Mouse (Mus musculus) liver, postnatal 0 days (tissue): ENCODE results near the gene Tdrd1. TPM values are rescaled to one million over a fixed set of nuclear protein-coding genes. Genes with fewer than 3 reads are reported as not detected.

Experiments used
- ATAC-seq: fragments of 200-750 bp; cut with Nextera tagmentation; 2 replicates; pipeline ENCODE4 v1.8.0; 2017; ENCODE audit warnings: mild to moderate bottlenecking, moderate library complexity
- DNase-seq: peaks from one replicate; pipeline ENCODE4 v3.0.0-alpha.2; 2016
- H3K27ac ChIP-seq: fragments of 300-500 bp; sonication (generic); 2 replicates; pipeline ENCODE4 v1.5.1; 2014; ENCODE audit warnings: antibody characterized with exemption, moderate library complexity, mild to moderate bottlenecking, low read depth
- H3K27me3 ChIP-seq: fragments of 300-500 bp; sonication (generic); 2 replicates; pipeline ENCODE4 v1.6.1; 2014; ENCODE audit warnings: low read length, control low read depth, mixed read lengths; ENCODE audit not compliant: insufficient read depth
- H3K36me3 ChIP-seq: fragments of 300-500 bp; sonication (generic); replicated peaks from 2 replicates; pipeline ENCODE4 v1.6.1; 2014; ENCODE audit warnings: mild to moderate bottlenecking, control low read depth, low read length, moderate library complexity, mixed read lengths; ENCODE audit not compliant: insufficient read depth
- H3K4me1 ChIP-seq: fragments of 300-500 bp; sonication (generic); 2 replicates; pipeline ENCODE4 v1.6.1; 2014; ENCODE audit warnings: antibody characterized with exemption, mild to moderate bottlenecking, control low read depth; ENCODE audit not compliant: insufficient read depth
- H3K4me2 ChIP-seq: fragments of 300-500 bp; sonication (generic); 2 replicates; pipeline ENCODE4 v1.6.1; 2014; ENCODE audit warnings: low read depth, mild to moderate bottlenecking, low read length, moderate library complexity, mixed read lengths
- H3K4me3 ChIP-seq: fragments of 300-500 bp; sonication (generic); 2 replicates; pipeline ENCODE4 v1.5.1; 2014; ENCODE audit warnings: low read depth, low read length
- H3K9ac ChIP-seq: fragments of 300-500 bp; sonication (generic); replicated peaks from 2 replicates; pipeline ENCODE4 v1.6.1; 2014; ENCODE audit warnings: mild to moderate bottlenecking, moderate library complexity
- H3K9me3 ChIP-seq: fragments of 300-500 bp; sonication (generic); 2 replicates; pipeline ENCODE4 v1.6.1; 2016; ENCODE audit warnings: mild to moderate bottlenecking, control low read depth, low read length, mixed read lengths
- CTCF ChIP-seq: sonication (generic); IDR thresholded peaks from 2 replicates; pipeline ENCODE4 v1.5.1; 2016; ENCODE audit warnings: antibody characterized with exemption, low read depth
- EP300 ChIP-seq: IDR thresholded peaks from 2 replicates; pipeline ENCODE4 v1.6.1; 2016; ENCODE audit warnings: antibody characterized with exemption, low read depth, mild to moderate bottlenecking
- WGBS: fragments of 180-500 bp; shearing (Covaris S2); extraction: QIAGEN DNeasy Blood & Tissue Kit; methylation state at CpG from one replicate; pipeline ENCODE4 v1.1.7; 2014; ENCODE audit not compliant: insufficient replicate concordance; 5-methylcytosine and 5-hydroxymethylcytosine counted together
- polyA plus RNA-seq: library from polyadenylated mRNA; unstranded; fragments of >200 nt; fragmentation: Nextera tagmentation; extraction: Ambion mirVana; gene quantifications from 2 replicates; pipeline ENCODE4 v1.2.1, GENCODE M21; 2015

Gene Tdrd1
- polyA plus RNA-seq, 1 experiment from 2014 or later = not detected

GRCm38 (mm10) chr19:56893326-56893725 is 67.3 kb downstream of the Tdrd1 start:
- 62% methylated on average over 5 of the region's 5 CpGs for WGBS
- Histone ChIP-seq H3K9ac (no peak overlapping the region), H3K9me3 (no peaks in the 10 kb centered on the region), H3K27me3 (0 out of 2 replicates have a peak, but pooled peaks cover 4% of the 10 kb centered on the region), H3K27ac (no peak overlapping the region), H3K36me3 (no peaks in the 10 kb centered on the region), H3K4me3 (no peak overlapping the region), H3K4me1 (no peaks in the 10 kb centered on the region), H3K4me2 (no peak overlapping the region)
- DNase-seq (no peak), ATAC-seq (no peak)
- no peak for TF ChIP-seq CTCF
- no peak for TF ChIP-seq EP300

GRCm38 (mm10) chr19:56897654-56898053 is 71.6 kb downstream of the Tdrd1 start:
- DNase-seq (no peak), ATAC-seq (no peak)
- Histone ChIP-seq H3K27me3 (0 out of 2 replicates have a peak, but pooled peaks cover 5% of the 10 kb centered on the region), H3K9ac (no peak overlapping the region), H3K4me2 (no peak overlapping the region), H3K9me3 (no peaks in the 10 kb centered on the region), H3K36me3 (no peaks in the 10 kb centered on the region), H3K4me1 (no peaks in the 10 kb centered on the region), H3K4me3 (no peak overlapping the region), H3K27ac (no peak overlapping the region)
- TF ChIP-seq CTCF = no peak
- no peak for TF ChIP-seq EP300
- WGBS = 82% methylated on average over 16 of the region's 16 CpGs

DNA sequence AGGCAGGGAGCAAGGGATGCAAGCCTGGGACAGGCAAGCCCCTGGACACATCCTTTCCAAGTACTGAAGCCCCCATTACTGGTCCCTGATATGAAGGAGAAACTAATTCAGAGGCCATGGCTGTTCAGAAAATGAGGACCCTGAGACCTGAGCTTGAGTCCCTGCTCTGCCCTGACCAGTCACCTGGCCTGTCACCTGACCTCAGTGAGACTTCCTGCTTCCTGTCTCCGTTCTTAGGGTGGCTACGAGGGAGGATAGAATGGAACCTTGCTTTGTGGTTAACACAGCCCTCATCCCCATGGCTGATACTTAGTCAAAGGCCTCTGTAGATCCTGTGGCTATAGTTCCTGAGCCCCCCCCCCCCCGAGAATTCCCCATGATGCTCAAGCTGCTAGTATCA is 78.1 kb downstream of the Tdrd1 start:
- no peak for ATAC-seq
- 42% methylated on average over 3 of the region's 3 CpGs for WGBS
- Histone ChIP-seq H3K27ac (no peak overlapping the region), H3K4me3 (no peak overlapping the region), H3K4me2 (no peak overlapping the region), H3K4me1 (no peaks in the 10 kb centered on the region), H3K36me3 (no peaks in the 10 kb centered on the region), H3K9ac (no peak overlapping the region), H3K27me3 (no peaks in the 10 kb centered on the region), H3K9me3 (no peaks in the 10 kb centered on the region)
- no peak for DNase-seq
- TF ChIP-seq EP300 (no peak), CTCF (no peak)

GRCm38 (mm10) chr19:56905395-56905794 is 79.4 kb downstream of the Tdrd1 start:
- no peaks in the 10 kb centered on the region for H3K4me1 ChIP-seq
- WGBS = 71% methylated on average over 7 of the region's 7 CpGs
- H3K36me3 ChIP-seq = no peaks in the 10 kb centered on the region
- H3K9me3 ChIP-seq = no peaks in the 10 kb centered on the region
- ATAC-seq (no peak), DNase-seq (no peak)
- H3K9ac ChIP-seq = no peak overlapping the region
- TF ChIP-seq EP300 (no peak), CTCF (no peak)
- H3K27me3 ChIP-seq = no peaks in the 10 kb centered on the region
- no peak overlapping the region for H3K4me2 ChIP-seq
- H3K27ac ChIP-seq = no peak overlapping the region
- no peak overlapping the region for H3K4me3 ChIP-seq

DNA sequence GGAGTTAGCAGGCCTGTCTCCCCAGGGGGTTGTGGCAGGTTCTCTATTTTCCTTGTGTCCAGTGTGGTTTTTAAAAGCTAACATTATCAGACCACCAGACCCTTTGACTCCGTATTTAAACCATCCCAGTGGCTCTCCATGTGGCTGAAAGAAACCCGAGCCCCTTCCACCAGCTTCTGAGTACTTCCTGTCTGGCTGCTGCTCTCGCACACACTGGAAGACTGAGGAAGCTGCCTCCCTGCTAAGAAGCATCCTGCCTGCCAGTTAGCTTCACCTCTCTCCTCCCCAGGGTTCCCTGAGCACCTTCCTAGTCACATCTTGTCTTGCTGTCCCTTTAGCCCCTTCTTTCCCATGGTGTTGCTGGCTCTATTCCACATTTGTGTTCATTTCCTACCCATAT is 81.8 kb downstream of the Tdrd1 start:
- 34% methylated on average over 3 of the region's 3 CpGs for WGBS
- H3K9me3 ChIP-seq = no peaks in the 10 kb centered on the region
- no peak overlapping the region for H3K9ac ChIP-seq
- no peaks in the 10 kb centered on the region for H3K4me1 ChIP-seq
- H3K4me2 ChIP-seq = no peak overlapping the region
- no peak for TF ChIP-seq EP300
- TF ChIP-seq CTCF = no peak
- no peak overlapping the region for H3K27ac ChIP-seq
- no peaks in the 10 kb centered on the region for H3K27me3 ChIP-seq
- ATAC-seq (no peak), DNase-seq (no peak)
- no peaks in the 10 kb centered on the region for H3K36me3 ChIP-seq
- H3K4me3 ChIP-seq = no peak overlapping the region

GRCm38 (mm10) chr19:56908472-56909270 is 82.7 kb downstream of the Tdrd1 start:
- Histone ChIP-seq H3K36me3 (no peaks in the 10 kb centered on the region), H3K4me3 (no peak overlapping the region), H3K9ac (no peak overlapping the region), H3K9me3 (no peaks in the 10 kb centered on the region), H3K4me2 (no peak overlapping the region), H3K27ac (no peak overlapping the region), H3K27me3 (no peaks in the 10 kb centered on the region), H3K4me1 (no peaks in the 10 kb centered on the region)
- ATAC-seq (0 out of 2 replicates have a peak, but pooled peaks have one; percentile 13), DNase-seq (peak; percentile 57)
- TF ChIP-seq EP300 (no peak), CTCF (peak; percentile 83)
- WGBS = 64% methylated on average over 17 of the region's 17 CpGs
